Mouse (Mus musculus) heart, postnatal 0 days (tissue): Measurements from ENCODE around the gene Tpbg.

Source experiments
- CTCF ChIP-seq: IDR thresholded peaks from 2 replicates; pipeline ENCODE4 v1.5.1; 2016; ENCODE audit warnings: antibody characterized with exemption, control low read depth, low read depth
- EP300 ChIP-seq: IDR thresholded peaks from 2 replicates; pipeline ENCODE4 v1.6.1; 2016; ENCODE audit warnings: antibody characterized with exemption, low read depth

DNA sequence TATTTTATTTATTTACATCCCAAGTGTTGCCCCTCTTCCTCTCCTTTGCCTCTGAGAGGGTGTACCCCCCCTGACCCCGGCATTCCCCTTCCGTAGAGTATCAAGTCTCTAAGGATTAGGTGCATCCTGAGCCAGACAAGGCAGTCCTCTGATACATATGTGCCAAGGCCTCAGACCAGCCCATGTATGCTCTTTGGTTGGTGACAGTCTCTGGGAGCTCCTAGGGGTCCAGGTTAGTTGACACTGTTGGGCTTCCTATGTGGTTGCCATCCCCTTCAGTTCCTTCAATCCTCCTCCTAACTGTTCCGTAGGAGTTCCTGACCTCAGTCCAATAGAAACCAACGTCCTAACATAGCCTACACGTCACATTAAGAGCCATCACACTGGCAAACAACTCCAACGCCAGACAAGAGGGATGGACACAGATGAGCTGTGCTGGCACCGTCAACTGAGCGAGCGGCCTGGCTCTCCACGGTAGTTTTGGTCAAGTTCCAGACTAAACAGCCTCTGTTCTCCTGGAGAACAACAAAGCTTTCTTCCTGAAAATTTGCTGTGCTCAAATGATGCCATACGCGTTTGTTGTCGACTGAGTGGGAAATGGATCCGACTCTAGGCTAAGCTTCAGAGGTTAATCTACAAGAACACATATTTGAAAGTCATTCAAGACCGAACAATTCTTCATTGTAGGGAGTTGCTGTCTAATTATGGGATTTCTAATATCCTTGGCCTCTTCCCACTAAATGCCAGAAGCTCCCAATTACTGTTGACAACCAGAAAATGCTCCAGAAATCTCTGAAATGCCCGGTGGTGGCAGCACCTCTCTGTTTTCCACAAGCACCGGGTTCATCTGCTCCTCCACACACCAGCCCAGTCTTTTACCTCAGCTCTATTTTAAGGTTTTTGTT lies 6.4 kb upstream of the Tpbg start:
- no peak for TF ChIP-seq CTCF
- no peak for TF ChIP-seq EP300
